Mouse (Mus musculus) kidney, embryonic 16.5 days (tissue): Measurements from ENCODE around the gene Rab8b. TPM values are rescaled to one million over a fixed set of nuclear protein-coding genes. Genes with fewer than 3 reads are reported as not detected.

Source experiments
- ATAC-seq: fragments of 200-750 bp; cut with Nextera tagmentation; 2 replicates; pipeline ENCODE4 v1.8.0; 2017; ENCODE audit warnings: moderate TSS enrichment; ENCODE audit not compliant: low FRiP score, low TSS enrichment
- H3K27ac ChIP-seq: fragments of 300-500 bp; sonication (generic); 2 replicates; pipeline ENCODE4 v1.5.1; 2014; ENCODE audit warnings: low read length
- H3K27me3 ChIP-seq: fragments of 300-500 bp; sonication (generic); 2 replicates; pipeline ENCODE4 v1.6.1; 2014; ENCODE audit warnings: low read length, control low read depth, mixed read lengths; ENCODE audit not compliant: insufficient read depth
- H3K36me3 ChIP-seq: fragments of 300-500 bp; sonication (generic); 2 replicates; pipeline ENCODE4 v1.6.1; 2014; ENCODE audit warnings: low read length, control low read depth, mixed read lengths; ENCODE audit not compliant: insufficient read depth
- H3K4me1 ChIP-seq: fragments of 300-500 bp; sonication (generic); 2 replicates; pipeline ENCODE4 v1.6.1; 2014; ENCODE audit warnings: low read length, control low read depth, mixed read lengths; ENCODE audit not compliant: insufficient read depth
- H3K4me2 ChIP-seq: fragments of 300-500 bp; sonication (generic); replicated peaks from 2 replicates; pipeline ENCODE4 v1.6.1; 2014; ENCODE audit warnings: low read depth, low read length
- H3K4me3 ChIP-seq: fragments of 300-500 bp; sonication (generic); 2 replicates; pipeline ENCODE4 v1.5.1; 2014; ENCODE audit warnings: mild to moderate bottlenecking, low read length
- H3K9ac ChIP-seq: fragments of 300-500 bp; sonication (generic); replicated peaks from 2 replicates; pipeline ENCODE4 v1.6.1; 2014; ENCODE audit warnings: low read length
- H3K9me3 ChIP-seq: fragments of 300-500 bp; sonication (generic); 2 replicates; pipeline ENCODE4 v1.6.1; 2016; ENCODE audit warnings: low read length, control low read depth
- WGBS: fragments of 180-500 bp; shearing (Covaris S2); extraction: QIAGEN DNeasy Blood & Tissue Kit; methylation state at CpG from one replicate; pipeline ENCODE4 v1.1.7; 2014; 5-methylcytosine and 5-hydroxymethylcytosine counted together
- polyA plus RNA-seq: library from polyadenylated mRNA; unstranded; fragments of >200 nt; fragmentation: Nextera tagmentation; extraction: Ambion mirVana; gene quantifications from 2 replicates; pipeline ENCODE4 v1.2.1, GENCODE M21; 2015

The Rab8b gene
- polyA plus RNA-seq, 1 experiment from 2014 or later = 27.8 TPM

DNA sequence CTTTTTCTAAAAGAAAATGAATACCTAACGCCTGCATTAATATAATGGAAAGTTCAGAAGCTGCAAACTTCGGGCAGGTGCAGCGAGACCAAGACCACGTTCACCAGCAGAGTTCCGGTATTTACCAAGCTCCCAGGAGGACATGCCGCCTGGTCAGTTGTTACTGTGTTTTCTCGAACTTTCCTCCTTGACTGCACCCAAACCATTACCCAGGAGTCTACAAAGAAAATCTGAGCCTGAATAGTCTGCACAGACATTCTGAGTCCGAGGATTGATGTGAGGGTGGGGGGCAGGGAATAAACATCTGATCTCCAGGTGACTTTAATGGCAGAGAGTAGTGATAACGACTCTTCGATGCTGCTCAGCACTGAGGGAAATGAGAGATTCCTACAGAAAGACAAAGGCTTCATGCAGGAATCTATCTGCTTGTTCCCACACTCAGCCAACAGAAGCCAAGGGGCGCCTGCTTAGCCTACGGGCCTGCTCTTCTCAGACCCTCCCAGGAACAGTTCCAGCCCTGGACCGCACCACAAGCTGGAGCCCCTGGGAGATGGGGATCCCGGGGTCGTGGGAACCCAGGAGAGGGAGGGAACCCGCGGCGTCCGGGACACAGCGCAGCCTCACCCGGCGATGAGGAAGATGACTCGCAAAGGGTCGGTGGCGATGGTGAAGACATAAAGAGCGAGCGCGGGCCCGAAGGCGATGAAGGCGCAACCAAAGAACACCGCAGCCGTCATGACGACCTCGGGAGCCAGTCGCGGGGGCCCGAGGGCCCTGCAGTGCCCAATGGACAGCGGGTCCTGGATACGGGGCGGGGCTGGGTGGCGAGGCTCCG, 124.6 kb downstream of the Rab8b start:
- H3K4me1 ChIP-seq = peaks cover 14% of the 10 kb centered on the region; the same call in 1 of the 2 replicates
- peak overlapping the region; percentile 93 for H3K27ac ChIP-seq
- no peaks in the 10 kb centered on the region for H3K36me3 ChIP-seq
- no peaks in the 10 kb centered on the region for H3K27me3 ChIP-seq
- H3K4me2 ChIP-seq = peak overlapping the region; percentile 94
- peak; percentile 36 for ATAC-seq
- peak overlapping the region; percentile 81 for H3K4me3 ChIP-seq
- peak overlapping the region; percentile 79 for H3K9ac ChIP-seq
- WGBS = under 1% methylated on average over 43 of the region's 43 CpGs
- no peaks in the 10 kb centered on the region for H3K9me3 ChIP-seq

Other genes with a start within 250 kb of the Rab8b start
- 27.7 and 30.7 TPM in 2 replicates for gene Car12, start 206.0 kb downstream of the Rab8b start, polyA plus RNA-seq
- 11.3 and 12.0 TPM in 2 replicates for gene Aph1b, start 124.2 kb downstream of the Rab8b start, polyA plus RNA-seq
- gene Gm10647, start 122.6 kb downstream of the Rab8b start, polyA plus RNA-seq = 0.71 and 1.2 TPM in 2 replicates
- 11.5 and 11.7 TPM in 2 replicates for gene Aph1c, start 85.0 kb downstream of the Rab8b start, polyA plus RNA-seq
- gene Rps27l, start 26.4 kb upstream of the Rab8b start, polyA plus RNA-seq = 585 and 609 TPM in 2 replicates
- 16.0 and 17.7 TPM in 2 replicates for gene Lactb, start 55.8 kb upstream of the Rab8b start, polyA plus RNA-seq
- gene Tpm1, start 129.7 kb upstream of the Rab8b start, polyA plus RNA-seq = 578 and 635 TPM in 2 replicates